Mouse (Mus musculus): ENCODE measurements at regions not wholly inside any gene's neighbourhood (a gene's known extent, or its start where the extent isn't known, plus 50 kb on each side); places are given as distances from the start of the nearest gene placed in this dataset.

GRCm38 (mm10) chr3:66518289-66518688, 221.7 kb upstream of the Veph1 start:
- DNase-seq (ENCODE audit: low read depth) = no peak

GRCm38 (mm10) chr3:66515773-66516406, 219.3 kb upstream of the Veph1 start:
- peak; percentile 51 for DNase-seq (ENCODE audit: low read depth)

- no peak for DNase-seq (ENCODE audit: low read depth)
Measured at GRCm38 (mm10) chr3:66514587-66514986, 217.9 kb upstream of the Veph1 start.

- DNase-seq (ENCODE audit: low read depth) = no peak
Measured at GRCm38 (mm10) chr3:66512408-66512807, 215.8 kb upstream of the Veph1 start.

GRCm38 (mm10) chr3:66510455-66510854, 213.8 kb upstream of the Veph1 start:
- DNase-seq (ENCODE audit: low read depth) = no peak

- DNase-seq (ENCODE audit: low read depth) = no peak
Measured at GRCm38 (mm10) chr3:66506125-66506524, 209.5 kb upstream of the Veph1 start.

GRCm38 (mm10) chr3:66505476-66506076, 208.9 kb upstream of the Veph1 start:
- DNase-seq (ENCODE audit: low read depth) = no peak

- DNase-seq (ENCODE audit: low read depth) = peak; percentile 12
Measured at GRCm38 (mm10) chr3:66504717-66505116, 208.1 kb upstream of the Veph1 start.

- no peak for DNase-seq (ENCODE audit: low read depth)
Measured at GRCm38 (mm10) chr3:66503615-66504014, 207.0 kb upstream of the Veph1 start.

- no peak for DNase-seq (ENCODE audit: low read depth)
Measured at GRCm38 (mm10) chr3:66501865-66502264, 205.2 kb upstream of the Veph1 start.

- no peak for DNase-seq (ENCODE audit: low read depth)
Measured at GRCm38 (mm10) chr3:66494442-66495113, 197.9 kb upstream of the Veph1 start.

GRCm38 (mm10) chr3:66490696-66491357, 194.2 kb upstream of the Veph1 start:
- no peak for DNase-seq (ENCODE audit: low read depth)

- DNase-seq (ENCODE audit: low read depth) = no peak
Measured at GRCm38 (mm10) chr3:66488724-66489123, 192.1 kb upstream of the Veph1 start.

- DNase-seq (ENCODE audit: low read depth) = peak; percentile 11
Measured at GRCm38 (mm10) chr3:66486658-66487057, 190.0 kb upstream of the Veph1 start.

- no peak for DNase-seq (ENCODE audit: low read depth)
Measured at GRCm38 (mm10) chr3:66486184-66486583, 189.5 kb upstream of the Veph1 start.

GRCm38 (mm10) chr3:66480718-66481117, 184.1 kb upstream of the Veph1 start:
- no peak for DNase-seq (ENCODE audit: low read depth)

- peak; percentile 66 for DNase-seq (ENCODE audit: low read depth)
Measured at GRCm38 (mm10) chr3:66479266-66479665, 182.6 kb upstream of the Veph1 start.

- no peak for DNase-seq (ENCODE audit: low read depth)
Measured at GRCm38 (mm10) chr3:66466321-66466720, 169.7 kb upstream of the Veph1 start.

GRCm38 (mm10) chr3:66465371-66465770, 168.7 kb upstream of the Veph1 start:
- DNase-seq (ENCODE audit: low read depth) = no peak

GRCm38 (mm10) chr3:66462341-66462740, 165.7 kb upstream of the Veph1 start:
- DNase-seq (ENCODE audit: low read depth) = no peak

- no peak for DNase-seq (ENCODE audit: low read depth)
Measured at GRCm38 (mm10) chr3:66446274-66447159, 149.9 kb upstream of the Veph1 start.

- DNase-seq (ENCODE audit: low read depth) = no peak
Measured at GRCm38 (mm10) chr3:66433216-66433615, 136.6 kb upstream of the Veph1 start.
